Mouse (Mus musculus): Measurements from ENCODE around the gene Crp. TPM values are rescaled to one million over a fixed set of nuclear protein-coding genes. Genes with fewer than 3 reads are reported as not detected.

Crp gene
- polyA plus RNA-seq, 1 experiment from 2014 or later: 2.5 TPM

DNA sequence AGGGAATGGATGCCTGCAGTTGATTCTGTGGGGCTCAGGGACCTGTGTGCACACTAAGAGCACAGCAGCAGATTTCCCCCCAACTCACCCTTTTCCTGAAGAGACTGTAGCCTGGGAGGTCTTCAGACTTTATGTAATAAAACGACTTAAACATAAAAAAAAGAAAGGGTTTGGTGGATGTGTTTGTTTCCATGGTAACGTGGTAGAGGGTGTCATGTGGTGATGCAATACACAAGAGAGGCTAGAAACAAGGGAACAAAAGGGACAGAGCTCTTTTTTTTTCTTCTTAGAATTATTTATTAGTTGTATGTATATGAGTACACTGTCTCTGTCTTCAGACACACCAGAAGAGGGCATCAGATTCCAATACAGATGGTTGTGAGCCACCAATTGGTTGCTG lies 32.4 kb upstream of the Crp start:
- H3K4me1 ChIP-seq (replicated peaks; ENCODE audit: control insufficient read depth, insufficient read depth, low read length): no peaks in the 10 kb centered on the region
- ATAC-seq (replicated peaks; ENCODE audit: low FRiP score, low TSS enrichment, low read depth): no peak
- no peaks in the 10 kb centered on the region for H3K36me3 ChIP-seq (ENCODE audit: control insufficient read depth, insufficient read depth, low read length)
- 72% methylated on average over 2 of the region's 2 CpGs for WGBS
- no peak overlapping the region for H3K27ac ChIP-seq (ENCODE audit: low read depth)
- no peak overlapping the region for H3K4me3 ChIP-seq (ENCODE audit: low read depth, low read length)
- no peak overlapping the region for H3K9ac ChIP-seq (ENCODE audit: low read length)
- no peaks in the 10 kb centered on the region for H3K27me3 ChIP-seq (replicated peaks; ENCODE audit: control insufficient read depth, insufficient read depth, low read length)
- H3K9me3 ChIP-seq (ENCODE audit: control insufficient read depth, low read length): no peaks in the 10 kb centered on the region
- DNase-seq (ENCODE audit: low spot score): no peak
- no peak overlapping the region for H3K4me2 ChIP-seq (ENCODE audit: low read length)

- no peak overlapping the region for H3K4me3 ChIP-seq (ENCODE audit: low read depth, low read length)
- no peak overlapping the region for H3K27ac ChIP-seq (ENCODE audit: low read depth)
- H3K4me1 ChIP-seq (replicated peaks; ENCODE audit: control insufficient read depth, insufficient read depth, low read length): no peaks in the 10 kb centered on the region
- no peak overlapping the region for H3K4me2 ChIP-seq (ENCODE audit: low read length)
- H3K36me3 ChIP-seq (ENCODE audit: control insufficient read depth, insufficient read depth, low read length): no peaks in the 10 kb centered on the region
- H3K9me3 ChIP-seq (ENCODE audit: control insufficient read depth, low read length): no peaks in the 10 kb centered on the region
- WGBS: 82% methylated on average over 6 of the region's 6 CpGs
- no peaks in the 10 kb centered on the region for H3K27me3 ChIP-seq (replicated peaks; ENCODE audit: control insufficient read depth, insufficient read depth, low read length)
- ATAC-seq (replicated peaks; ENCODE audit: low FRiP score, low TSS enrichment, low read depth): no peak
- H3K9ac ChIP-seq (ENCODE audit: low read length): no peak overlapping the region
- no peak for DNase-seq (ENCODE audit: low spot score)
These were observed 30.3 kb upstream of the Crp start for GRCm38 (mm10) chr1:172667597-172667996.

- 89% methylated on average over 1 of the region's 1 CpGs for WGBS
- Histone ChIP-seq H3K27ac (ENCODE audit: low read depth) (no peak overlapping the region), H3K4me1 (replicated peaks; ENCODE audit: control insufficient read depth, insufficient read depth, low read length) (no peaks in the 10 kb centered on the region), H3K36me3 (ENCODE audit: control insufficient read depth, insufficient read depth, low read length) (no peaks in the 10 kb centered on the region), H3K4me3 (ENCODE audit: low read depth, low read length) (no peak overlapping the region), H3K9ac (ENCODE audit: low read length) (no peak overlapping the region), H3K9me3 (ENCODE audit: control insufficient read depth, low read length) (no peaks in the 10 kb centered on the region), H3K4me2 (ENCODE audit: low read length) (no peak overlapping the region), H3K27me3 (replicated peaks; ENCODE audit: control insufficient read depth, insufficient read depth, low read length) (no peaks in the 10 kb centered on the region)
- DNase-seq (ENCODE audit: low spot score): no peak
- no peak for ATAC-seq (replicated peaks; ENCODE audit: low FRiP score, low TSS enrichment, low read depth)
These were observed 27.1 kb upstream of the Crp start for GRCm38 (mm10) chr1:172670716-172671115.

- no peaks in the 10 kb centered on the region for H3K9me3 ChIP-seq (ENCODE audit: control insufficient read depth, low read length)
- no peaks in the 10 kb centered on the region for H3K36me3 ChIP-seq (ENCODE audit: control insufficient read depth, insufficient read depth, low read length)
- ATAC-seq (replicated peaks; ENCODE audit: low FRiP score, low TSS enrichment, low read depth): no peak
- no peak overlapping the region for H3K27ac ChIP-seq (ENCODE audit: low read depth)
- no peaks in the 10 kb centered on the region for H3K4me1 ChIP-seq (replicated peaks; ENCODE audit: control insufficient read depth, insufficient read depth, low read length)
- no peak overlapping the region for H3K4me3 ChIP-seq (ENCODE audit: low read depth, low read length)
- no peaks in the 10 kb centered on the region for H3K27me3 ChIP-seq (replicated peaks; ENCODE audit: control insufficient read depth, insufficient read depth, low read length)
- no peak for DNase-seq (ENCODE audit: low spot score)
- no peak overlapping the region for H3K9ac ChIP-seq (ENCODE audit: low read length)
- no peak overlapping the region for H3K4me2 ChIP-seq (ENCODE audit: low read length)
- WGBS: 84% methylated on average over 4 of the region's 4 CpGs
These were observed 17.1 kb upstream of the Crp start for GRCm38 (mm10) chr1:172680742-172681141.

- no peak overlapping the region for H3K4me2 ChIP-seq (ENCODE audit: low read length)
- H3K27me3 ChIP-seq (replicated peaks; ENCODE audit: control insufficient read depth, insufficient read depth, low read length): no peaks in the 10 kb centered on the region
- WGBS: 84% methylated on average over 5 of the region's 5 CpGs
- H3K4me1 ChIP-seq (replicated peaks; ENCODE audit: control insufficient read depth, insufficient read depth, low read length): no peaks in the 10 kb centered on the region
- H3K4me3 ChIP-seq (ENCODE audit: low read depth, low read length): no peak overlapping the region
- no peak for DNase-seq (ENCODE audit: low spot score)
- no peak overlapping the region for H3K27ac ChIP-seq (ENCODE audit: low read depth)
- no peaks in the 10 kb centered on the region for H3K9me3 ChIP-seq (ENCODE audit: control insufficient read depth, low read length)
- ATAC-seq (replicated peaks; ENCODE audit: low FRiP score, low TSS enrichment, low read depth): no peak
- H3K9ac ChIP-seq (ENCODE audit: low read length): no peak overlapping the region
- H3K36me3 ChIP-seq (ENCODE audit: control insufficient read depth, insufficient read depth, low read length): no peaks in the 10 kb centered on the region
These were observed 14.3 kb upstream of the Crp start for GRCm38 (mm10) chr1:172683551-172683950.

DNA sequence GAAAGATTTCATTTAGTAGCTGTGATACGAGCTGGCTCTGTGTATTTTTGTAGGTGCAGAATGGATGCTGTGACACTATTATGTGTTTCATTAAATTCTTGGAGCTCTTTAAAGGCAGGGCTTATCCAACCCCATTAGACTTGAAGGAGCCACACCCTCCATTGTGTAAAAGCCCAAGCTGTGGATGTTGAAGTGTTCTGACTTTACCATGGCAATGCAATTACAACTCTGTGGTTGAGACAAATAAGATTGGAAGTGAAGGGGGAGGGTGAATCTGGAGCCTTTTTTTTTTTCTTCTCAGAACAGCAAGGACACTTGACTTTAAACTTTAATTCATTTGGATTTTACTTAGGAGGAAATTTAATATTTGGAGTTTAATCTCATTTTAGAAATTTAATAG lies 13.9 kb upstream of the Crp start:
- WGBS: 70% methylated on average over 1 of the region's 1 CpGs
- ATAC-seq (replicated peaks; ENCODE audit: low FRiP score, low TSS enrichment, low read depth): no peak

GRCm38 (mm10) chr1:172685178-172685577 lies 12.7 kb upstream of the Crp start:
- WGBS: 69% methylated on average over 3 of the region's 3 CpGs
- no peak for DNase-seq (ENCODE audit: low spot score)
- no peak for ATAC-seq (replicated peaks; ENCODE audit: low FRiP score, low TSS enrichment, low read depth)
- H3K27ac ChIP-seq (ENCODE audit: low read depth): no peak overlapping the region
- no peak overlapping the region for H3K9ac ChIP-seq (ENCODE audit: low read length)
- no peaks in the 10 kb centered on the region for H3K9me3 ChIP-seq (ENCODE audit: control insufficient read depth, low read length)
- H3K36me3 ChIP-seq (ENCODE audit: control insufficient read depth, insufficient read depth, low read length): no peaks in the 10 kb centered on the region
- H3K4me1 ChIP-seq (replicated peaks; ENCODE audit: control insufficient read depth, insufficient read depth, low read length): no peaks in the 10 kb centered on the region
- no peaks in the 10 kb centered on the region for H3K27me3 ChIP-seq (replicated peaks; ENCODE audit: control insufficient read depth, insufficient read depth, low read length)
- H3K4me2 ChIP-seq (ENCODE audit: low read length): no peak overlapping the region
- H3K4me3 ChIP-seq (ENCODE audit: low read depth, low read length): no peak overlapping the region

More for the DNA sequence above, 13.9 kb upstream of the Crp start:
- no peak overlapping the region for H3K27ac ChIP-seq (ENCODE audit: low read depth)
- H3K36me3 ChIP-seq (ENCODE audit: control insufficient read depth, insufficient read depth, low read length): no peaks in the 10 kb centered on the region
- DNase-seq (ENCODE audit: low spot score): no peak
- H3K4me1 ChIP-seq (replicated peaks; ENCODE audit: control insufficient read depth, insufficient read depth, low read length): no peaks in the 10 kb centered on the region
- H3K9me3 ChIP-seq (ENCODE audit: control insufficient read depth, low read length): no peaks in the 10 kb centered on the region
- no peak overlapping the region for H3K9ac ChIP-seq (ENCODE audit: low read length)
- H3K27me3 ChIP-seq (replicated peaks; ENCODE audit: control insufficient read depth, insufficient read depth, low read length): no peaks in the 10 kb centered on the region
- no peak overlapping the region for H3K4me2 ChIP-seq (ENCODE audit: low read length)
- no peak overlapping the region for H3K4me3 ChIP-seq (ENCODE audit: low read depth, low read length)

GRCm38 (mm10) chr1:172697422-172697821 lies 433 bp upstream of the Crp start:
- Histone ChIP-seq H3K27ac (ENCODE audit: low read depth) (no peak overlapping the region), H3K9me3 (ENCODE audit: control insufficient read depth, low read length) (no peaks in the 10 kb centered on the region), H3K27me3 (replicated peaks; ENCODE audit: control insufficient read depth, insufficient read depth, low read length) (no peaks in the 10 kb centered on the region), H3K36me3 (ENCODE audit: control insufficient read depth, insufficient read depth, low read length) (no peaks in the 10 kb centered on the region), H3K4me3 (ENCODE audit: low read depth, low read length) (no peak overlapping the region), H3K9ac (ENCODE audit: low read length) (no peak overlapping the region), H3K4me2 (ENCODE audit: low read length) (no peak overlapping the region), H3K4me1 (replicated peaks; ENCODE audit: control insufficient read depth, insufficient read depth, low read length) (no peaks in the 10 kb centered on the region)
- DNase-seq (ENCODE audit: low spot score) (no peak), ATAC-seq (replicated peaks; ENCODE audit: low FRiP score, low TSS enrichment, low read depth) (no peak)

DNA sequence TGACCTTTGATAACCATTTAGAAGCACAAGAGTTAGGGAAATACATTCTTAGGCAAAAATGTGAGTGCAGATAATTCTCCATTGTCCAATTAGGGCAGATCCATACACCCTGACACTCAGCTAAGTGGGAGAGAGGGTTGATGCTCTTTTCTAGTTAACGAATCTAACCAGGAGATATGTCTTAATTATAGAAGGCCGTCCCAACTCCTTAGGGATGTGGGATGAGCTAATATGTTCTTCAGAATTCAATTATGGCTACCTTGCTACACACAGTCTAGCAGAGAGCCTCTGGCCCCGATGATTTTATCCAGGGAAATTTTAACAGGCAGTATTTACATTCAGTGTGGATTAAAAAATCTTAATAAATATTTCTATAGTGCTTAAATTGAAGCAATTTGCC lies 3.0 kb downstream of the Crp start:
- no peaks in the 10 kb centered on the region for H3K27me3 ChIP-seq (replicated peaks; ENCODE audit: control insufficient read depth, insufficient read depth, low read length)
- ATAC-seq (replicated peaks; ENCODE audit: low FRiP score, low TSS enrichment, low read depth) (no peak), DNase-seq (ENCODE audit: low spot score) (no peak)
- WGBS: 89% methylated on average over 3 of the region's 3 CpGs
- no peaks in the 10 kb centered on the region for H3K9me3 ChIP-seq (ENCODE audit: control insufficient read depth, low read length)
- H3K4me1 ChIP-seq (replicated peaks; ENCODE audit: control insufficient read depth, insufficient read depth, low read length): no peaks in the 10 kb centered on the region
- no peak overlapping the region for H3K27ac ChIP-seq (ENCODE audit: low read depth)
- H3K4me2 ChIP-seq (ENCODE audit: low read length): no peak overlapping the region
- H3K4me3 ChIP-seq (ENCODE audit: low read depth, low read length): no peak overlapping the region
- no peaks in the 10 kb centered on the region for H3K36me3 ChIP-seq (ENCODE audit: control insufficient read depth, insufficient read depth, low read length)
- H3K9ac ChIP-seq (ENCODE audit: low read length): no peak overlapping the region
